12 mouse cellular contexts compared by ENCODE assay signal in the genomic region with DNA sequence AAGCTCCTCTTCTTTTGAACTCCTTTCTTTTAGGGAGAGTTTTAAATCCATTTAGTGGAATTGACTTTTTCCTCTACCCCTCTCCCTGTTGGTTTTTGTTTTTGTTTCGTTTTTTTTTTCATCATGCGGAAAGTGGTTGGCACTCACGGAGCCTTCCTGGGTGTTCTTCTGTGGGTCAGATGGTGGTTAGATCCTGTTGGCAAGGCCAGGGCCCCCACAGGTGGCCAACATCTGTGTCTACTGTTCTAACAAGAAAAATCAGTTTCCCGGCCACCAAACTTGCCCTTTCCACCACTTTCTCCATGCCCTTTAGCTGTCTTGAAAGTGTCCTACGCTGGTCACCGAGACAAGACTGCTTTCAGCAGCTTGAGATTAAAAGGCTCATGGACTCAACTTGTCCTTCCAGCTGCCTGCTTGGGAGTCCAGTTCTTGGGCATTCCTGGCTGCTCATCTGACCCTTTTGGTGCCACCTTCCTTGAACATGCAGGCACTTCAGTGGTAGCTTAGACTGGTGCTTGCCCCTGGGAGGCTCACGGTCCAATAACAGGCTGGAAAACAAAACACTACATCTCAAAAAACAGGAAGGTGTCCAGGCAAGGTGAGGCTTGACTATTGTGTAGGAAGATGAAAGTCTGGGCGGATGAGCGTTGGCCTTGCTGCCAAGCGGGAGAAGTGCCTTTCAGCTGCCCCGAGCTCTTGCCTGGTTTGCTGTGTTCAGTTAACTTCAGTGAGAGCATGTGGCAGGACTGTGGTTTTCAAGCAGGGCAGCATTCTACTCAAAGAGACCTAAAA. TPM values are rescaled to one million over a fixed set of nuclear protein-coding genes. Genes with fewer than 3 reads are reported as not detected.
A peak's percentile ranks its signal among the peaks of the same experiment; 100 is the strongest.
DNase-seq lines count a peak whose midpoint lies in the region; ATAC-seq lines count a peak whose summit lies in the region.
"Had no signal": no experiment of that assay in that cellular context is flagged by ENCODE, and none has a peak within 500 bp of the region (broad histone marks: within the 10 kb centered on the region; RNA-seq: fewer than 3 reads in every experiment).

No protein-coding gene starts in this region.

- peak; percentile 54 for DNase-seq in cerebellum, adult 11-12 months
- no peak for DNase-seq in cerebellum, postnatal 36 days
- DNase-seq in hindbrain, embryonic 11.5 days (ENCODE audit: low spot score) = no peak
- DNase-seq in thymus, postnatal 10 days (ENCODE audit: low spot score in 2 of 2) = peak; percentile 27 to 32
- no peak for DNase-seq in spleen, postnatal 14 days (ENCODE audit: low spot score in 2 of 2)
- DNase-seq in natural killer cell, adult 2 months (ENCODE audit: low spot score in 2 of 2) = no peak
- DNase-seq: kidney, adult 8-10 months; lung, postnatal 36 days had no signal

- H3K9me3 ChIP-seq in hindbrain, embryonic 15.5 days = no peaks in the 10 kb centered on the region
- H3K9me3 ChIP-seq in hindbrain, embryonic 11.5 days (ENCODE audit: control insufficient read depth, low read length) = no peaks in the 10 kb centered on the region
- H3K9me3 ChIP-seq in forebrain, embryonic 16.5 days (ENCODE audit: control insufficient read depth, low read length) = no peaks in the 10 kb centered on the region
- H3K9me3 ChIP-seq: heart, embryonic 12.5 days; liver, embryonic 12.5 days had no signal

- peaks cover 18% of the 10 kb centered on the region for H3K4me1 ChIP-seq in hindbrain, embryonic 15.5 days (replicated peaks)
- H3K4me1 ChIP-seq in hindbrain, embryonic 11.5 days (replicated peaks; ENCODE audit: control insufficient read depth, insufficient read depth, low read length) = no peaks in the 10 kb centered on the region
- peaks cover 23% of the 10 kb centered on the region for H3K4me1 ChIP-seq in forebrain, embryonic 16.5 days (replicated peaks; ENCODE audit: control insufficient read depth, insufficient read depth, low read length)
- H3K4me1 ChIP-seq: heart, embryonic 12.5 days; liver, embryonic 12.5 days had no signal

- H3K4me2 ChIP-seq in hindbrain, embryonic 15.5 days = no peak overlapping the region
- no peak overlapping the region for H3K4me2 ChIP-seq in hindbrain, embryonic 11.5 days (replicated peaks; ENCODE audit: low read depth, low read length)
- no peak overlapping the region for H3K4me2 ChIP-seq in forebrain, embryonic 16.5 days (ENCODE audit: low read length)
- H3K4me2 ChIP-seq: heart, embryonic 12.5 days; liver, embryonic 12.5 days had no signal

- no peak overlapping the region for H3K4me3 ChIP-seq in hindbrain, embryonic 15.5 days
- H3K4me3 ChIP-seq in hindbrain, embryonic 11.5 days (ENCODE audit: low read depth, low read length) = no peak overlapping the region
- no peak overlapping the region for H3K4me3 ChIP-seq in forebrain, embryonic 16.5 days (replicated peaks; ENCODE audit: low read length)
- H3K4me3 ChIP-seq: heart, embryonic 12.5 days; liver, embryonic 12.5 days had no signal

- peaks cover 20% of the 10 kb centered on the region for H3K36me3 ChIP-seq in hindbrain, embryonic 15.5 days
- H3K36me3 ChIP-seq in hindbrain, embryonic 11.5 days (ENCODE audit: control insufficient read depth, insufficient read depth, low read length) = peaks cover 12% of the 10 kb centered on the region
- H3K36me3 ChIP-seq in forebrain, embryonic 16.5 days (ENCODE audit: control insufficient read depth, insufficient read depth) = peaks cover 21% of the 10 kb centered on the region

- ATAC-seq in hindbrain, embryonic 15.5 days (ENCODE audit: low FRiP score, low read depth) = no peak
- ATAC-seq in hindbrain, embryonic 11.5 days (ENCODE audit: low FRiP score) = no peak
- ATAC-seq in forebrain, embryonic 16.5 days = no peak
- ATAC-seq: liver, embryonic 12.5 days had no signal

- no peak overlapping the region for H3K9ac ChIP-seq in hindbrain, embryonic 15.5 days
- H3K9ac ChIP-seq in hindbrain, embryonic 11.5 days (ENCODE audit: low read depth, low read length) = no peak overlapping the region
- no peak overlapping the region for H3K9ac ChIP-seq in forebrain, embryonic 16.5 days (replicated peaks; ENCODE audit: low read depth, low read length)
- H3K9ac ChIP-seq: heart, embryonic 12.5 days; liver, embryonic 12.5 days had no signal

- 75% methylated on average over 11 of the region's 11 CpGs for WGBS in hindbrain, embryonic 15.5 days
- WGBS in hindbrain, embryonic 11.5 days = 74% methylated on average over 11 of the region's 11 CpGs
- 72% methylated on average over 11 of the region's 11 CpGs for WGBS in forebrain, embryonic 16.5 days

- H3K27ac ChIP-seq in hindbrain, embryonic 15.5 days (replicated peaks) = peak overlapping the region; percentile 0
- no peak overlapping the region for H3K27ac ChIP-seq in hindbrain, embryonic 11.5 days (ENCODE audit: low read depth, low read length)
- peak overlapping the region; percentile 75 for H3K27ac ChIP-seq in forebrain, embryonic 16.5 days (ENCODE audit: low read length)
- H3K27ac ChIP-seq: liver, embryonic 12.5 days had no signal

- H3K27me3 ChIP-seq in hindbrain, embryonic 15.5 days = no peaks in the 10 kb centered on the region
- no peaks in the 10 kb centered on the region for H3K27me3 ChIP-seq in hindbrain, embryonic 11.5 days (ENCODE audit: control insufficient read depth, insufficient read depth, low read length)
- no peaks in the 10 kb centered on the region for H3K27me3 ChIP-seq in forebrain, embryonic 16.5 days (replicated peaks; ENCODE audit: control insufficient read depth, insufficient read depth, low read length)
- H3K27me3 ChIP-seq: heart, embryonic 12.5 days; liver, embryonic 12.5 days had no signal

RNA-seq across cellular contexts. Expression of gene Slc35b1, which starts 8.4 kb away (rescaled TPM):
- 137 and 140 TPM in 2 replicates for polyA plus RNA-seq in hindbrain, embryonic 15.5 days (2015; fragmentation: Nextera tagmentation; extraction: Ambion mirVana)
- polyA plus RNA-seq in hindbrain, embryonic 11.5 days (2014; fragmentation: Nextera tagmentation; extraction: Ambion mirVana) = 134 and 143 TPM in 2 replicates
- 152 and 154 TPM in 2 replicates for polyA plus RNA-seq in forebrain, embryonic 16.5 days (2015; fragmentation: Nextera tagmentation; extraction: Ambion mirVana)

RNA-seq across cellular contexts. Expression of gene Spop, which starts 21.0 kb away (rescaled TPM):
- 222 and 230 TPM in 2 replicates for polyA plus RNA-seq in hindbrain, embryonic 15.5 days (2015; fragmentation: Nextera tagmentation; extraction: Ambion mirVana)
- polyA plus RNA-seq in hindbrain, embryonic 11.5 days (2014; fragmentation: Nextera tagmentation; extraction: Ambion mirVana) = 133 and 146 TPM in 2 replicates
- 252 and 265 TPM in 2 replicates for polyA plus RNA-seq in forebrain, embryonic 16.5 days (2015; fragmentation: Nextera tagmentation; extraction: Ambion mirVana)

RNA-seq across cellular contexts. Expression of gene Fam117a, which starts 56.1 kb away (rescaled TPM):
- polyA plus RNA-seq in hindbrain, embryonic 15.5 days (2015; fragmentation: Nextera tagmentation; extraction: Ambion mirVana) = 3.1 and 3.6 TPM in 2 replicates
- polyA plus RNA-seq in hindbrain, embryonic 11.5 days (2014; fragmentation: Nextera tagmentation; extraction: Ambion mirVana) = 8.3 and 11.1 TPM in 2 replicates
- polyA plus RNA-seq in forebrain, embryonic 16.5 days (2015; fragmentation: Nextera tagmentation; extraction: Ambion mirVana) = 2.7 and 2.9 TPM in 2 replicates

Comparison
In these comparisons a context has a peak if more than half of its experiments do, and no peak if none do; other contexts are left out.
1. DNase-seq: peak in cerebellum, adult 11-12 months (single experiment) and thymus, postnatal 10 days (2 of 2); none in cerebellum, postnatal 36 days (0 of 2), hindbrain, embryonic 11.5 days (single experiment), spleen, postnatal 14 days (0 of 2) and natural killer cell, adult 2 months (0 of 2).